Mouse (Mus musculus) MEL (cell line): ENCODE data around the gene Cpt1c. TPM values are rescaled to one million over a fixed set of nuclear protein-coding genes. Genes with fewer than 3 reads are reported as not detected.
A peak's percentile ranks its signal among the peaks of the same experiment; 100 is the strongest.

Experiments
- DNase-seq: peaks from one replicate; pipeline ENCODE4 v3.0.0; 2011; ENCODE audit warnings: low read depth, low spot score
- H3K27ac ChIP-seq: 2 replicates; pipeline ENCODE4 v1.5.1; 2012; ENCODE audit warnings: low read depth, mild to moderate bottlenecking, control low read depth, low read length, moderate library complexity; ENCODE audit not compliant: control insufficient read depth
- H3K27me3 ChIP-seq, 2 experiments: fragments of 150-350 bp in 1 of 2; sonication (generic) in 1 of 2; 2 replicates each; pipeline ENCODE4 v1.6.1; 2012; ENCODE audit warnings: low read length in 2 of 2, mild to moderate bottlenecking in 2 of 2, improper control_type of control experiment in 1 of 2, moderate library complexity in 1 of 2; ENCODE audit not compliant: insufficient read depth in 2 of 2, control insufficient read depth in 1 of 2
- H3K36me3 ChIP-seq, 2 experiments: 2 replicates each; pipeline ENCODE4 v1.6.1; 2012 to 2014; ENCODE audit warnings: low read length in 2 of 2, improper control_type of control experiment in 1 of 2, inconsistent platforms in 1 of 2, mild to moderate bottlenecking in 1 of 2; ENCODE audit not compliant: insufficient read depth in 2 of 2, control insufficient read depth in 1 of 2
- H3K4me1 ChIP-seq, 2 experiments: fragments of 150-350 bp in 1 of 2; sonication (generic) in 1 of 2; 2 replicates each; pipeline ENCODE4 v1.6.1; 2012; ENCODE audit warnings: low read length in 2 of 2, improper control_type of control experiment in 1 of 2, mild to moderate bottlenecking in 1 of 2; ENCODE audit not compliant: insufficient read depth in 2 of 2, control insufficient read depth in 1 of 2
- H3K4me3 ChIP-seq, 2 experiments: fragments of 150-350 bp in 1 of 2; sonication (generic) in 1 of 2; 2 replicates each; pipeline ENCODE4 v1.5.1; 2012; ENCODE audit warnings: low read depth in 2 of 2, low read length in 2 of 2, mild to moderate bottlenecking in 2 of 2, moderate library complexity in 2 of 2, control low read depth in 1 of 2, improper control_type of control experiment in 1 of 2; ENCODE audit not compliant: control insufficient read depth in 1 of 2, insufficient read depth in 1 of 2
- H3K79me2 ChIP-seq: 2 replicates; pipeline ENCODE4 v1.6.1; 2012; ENCODE audit warnings: mild to moderate bottlenecking, low read length, moderate library complexity; ENCODE audit not compliant: control insufficient read depth, poor library complexity, insufficient read depth
- H3K9ac ChIP-seq: 2 replicates; pipeline ENCODE4 v1.6.1; 2012; ENCODE audit warnings: low read depth, mild to moderate bottlenecking, control low read depth, low read length, moderate library complexity; ENCODE audit not compliant: control insufficient read depth, poor library complexity, severe bottlenecking
- H3K9me3 ChIP-seq: fragments of 150-350 bp; sonication (generic); replicated peaks from 2 replicates; pipeline ENCODE4 v1.6.1; 2012; ENCODE audit warnings: mild to moderate bottlenecking, low read length, improper control_type of control experiment, moderate library complexity; ENCODE audit not compliant: insufficient read depth
- BHLHE40 ChIP-seq: IDR thresholded peaks from 2 replicates; pipeline ENCODE4 v1.6.1; 2012; ENCODE audit warnings: low read depth, mild to moderate bottlenecking, inconsistent platforms, low read length, improper control_type of control experiment, borderline replicate concordance
- CHD2 ChIP-seq: IDR thresholded peaks from 2 replicates; pipeline ENCODE4 v1.6.1; 2011; ENCODE audit warnings: low read length, improper control_type of control experiment
- CTCF ChIP-seq, 3 experiments: IDR thresholded peaks in 2 of 3; conservative IDR thresholded peaks in 1 of 3; 2 replicates each; pipeline ENCODE4 v1.5.1; 2011 to 2012; ENCODE audit warnings: low read length in 3 of 3, low read depth in 2 of 3, mild to moderate bottlenecking in 2 of 3, improper control_type of control experiment in 1 of 3, inconsistent platforms in 1 of 3, mixed read lengths in 1 of 3, moderate library complexity in 1 of 3; ENCODE audit not compliant: control insufficient read depth in 1 of 3, insufficient read depth in 1 of 3, poor library complexity in 1 of 3, severe bottlenecking in 1 of 3
- ELF1 ChIP-seq: IDR thresholded peaks from 2 replicates; pipeline ENCODE4 v1.6.1; 2014; ENCODE audit warnings: low read depth, mild to moderate bottlenecking, inconsistent platforms, low read length, improper control_type of control experiment, moderate library complexity
- ETS1 ChIP-seq: IDR thresholded peaks from 2 replicates; pipeline ENCODE4 v1.6.1; 2012; ENCODE audit warnings: low read depth, mild to moderate bottlenecking, inconsistent platforms, low read length, improper control_type of control experiment, moderate library complexity
- GABPA ChIP-seq: IDR thresholded peaks from 2 replicates; pipeline ENCODE4 v1.6.1; 2012; ENCODE audit warnings: low read depth, mild to moderate bottlenecking, inconsistent platforms, low read length, improper control_type of control experiment, moderate library complexity
- HCFC1 ChIP-seq: IDR thresholded peaks from 2 replicates; pipeline ENCODE4 v1.6.1; 2012; ENCODE audit warnings: low read depth, mild to moderate bottlenecking, inconsistent platforms, low read length, improper control_type of control experiment, moderate library complexity
- MAX ChIP-seq: IDR thresholded peaks from 2 replicates; pipeline ENCODE4 v1.6.1; 2011; ENCODE audit warnings: low read length, improper control_type of control experiment
- MEF2A ChIP-seq: IDR thresholded peaks from 2 replicates; pipeline ENCODE4 v1.6.1; 2014; ENCODE audit warnings: low read depth, mild to moderate bottlenecking, inconsistent platforms, low read length, improper control_type of control experiment; ENCODE audit not compliant: poor library complexity, insufficient replicate concordance, severe bottlenecking; ENCODE audit errors: extremely low read depth
- MXI1 ChIP-seq: IDR thresholded peaks from 2 replicates; pipeline ENCODE4 v1.6.1; 2011; ENCODE audit warnings: mild to moderate bottlenecking, low read depth, low read length, improper control_type of control experiment
- MYB ChIP-seq: IDR thresholded peaks from 2 replicates; pipeline ENCODE4 v1.6.1; 2011; ENCODE audit warnings: mild to moderate bottlenecking, low read depth, low read length, improper control_type of control experiment
- MYC ChIP-seq: IDR thresholded peaks from 2 replicates; pipeline ENCODE4 v1.6.1; 2011; ENCODE audit warnings: low read depth, mild to moderate bottlenecking, low read length, improper control_type of control experiment, moderate library complexity
- NELFE ChIP-seq: IDR thresholded peaks from 2 replicates; pipeline ENCODE4 v1.6.1; 2011; ENCODE audit warnings: low read depth, low read length, improper control_type of control experiment
- NRF1 ChIP-seq: IDR thresholded peaks from 2 replicates; pipeline ENCODE4 v1.6.1; 2014; ENCODE audit warnings: low read depth, mild to moderate bottlenecking, inconsistent platforms, low read length, improper control_type of control experiment, moderate library complexity; ENCODE audit not compliant: poor library complexity, insufficient read depth, severe bottlenecking
- POLR2A ChIP-seq, 2 experiments: IDR thresholded peaks; 2 replicates each; pipeline ENCODE4 v1.6.1; 2011 to 2012; ENCODE audit warnings: low read length in 2 of 2, mild to moderate bottlenecking in 2 of 2, control low read depth in 1 of 2, improper control_type of control experiment in 1 of 2, low read depth in 1 of 2, moderate library complexity in 1 of 2; ENCODE audit not compliant: control insufficient read depth in 1 of 2, insufficient read depth in 1 of 2, poor library complexity in 1 of 2
- POLR2AphosphoS2 ChIP-seq: IDR thresholded peaks from 2 replicates; pipeline ENCODE4 v1.6.1; 2011; ENCODE audit warnings: low read length, improper control_type of control experiment
- RAD21 ChIP-seq: IDR thresholded peaks from 2 replicates; pipeline ENCODE4 v1.6.1; 2011; ENCODE audit warnings: mild to moderate bottlenecking, low read depth, low read length, improper control_type of control experiment
- RCOR1 ChIP-seq: IDR thresholded peaks from 2 replicates; pipeline ENCODE4 v1.6.1; 2012; ENCODE audit warnings: low read depth, mild to moderate bottlenecking, inconsistent platforms, low read length, improper control_type of control experiment
- SIN3A ChIP-seq: IDR thresholded peaks from 2 replicates; pipeline ENCODE4 v1.6.1; 2012; ENCODE audit warnings: low read length, improper control_type of control experiment, inconsistent platforms
- SMC3 ChIP-seq: IDR thresholded peaks from 2 replicates; pipeline ENCODE4 v1.6.1; 2011; ENCODE audit warnings: low read depth, low read length, improper control_type of control experiment
- TAL1 ChIP-seq: IDR thresholded peaks from 2 replicates; pipeline ENCODE4 v1.6.1; 2012; ENCODE audit warnings: mild to moderate bottlenecking, inconsistent platforms, low read length, moderate library complexity, mixed read lengths
- TBP ChIP-seq: IDR thresholded peaks from 2 replicates; pipeline ENCODE4 v1.8.0; 2011; ENCODE audit warnings: low read depth, low read length, improper control_type of control experiment
- USF1 ChIP-seq: IDR thresholded peaks from 2 replicates; pipeline ENCODE4 v1.6.1; 2014; ENCODE audit warnings: low read depth, mild to moderate bottlenecking, inconsistent platforms, low read length, improper control_type of control experiment, moderate library complexity
- ZC3H11A ChIP-seq: IDR thresholded peaks from 2 replicates; pipeline ENCODE4 v1.6.1; 2012; ENCODE audit warnings: low read depth, mild to moderate bottlenecking, inconsistent platforms, low read length, improper control_type of control experiment
- ZKSCAN1 ChIP-seq: IDR thresholded peaks from 2 replicates; pipeline ENCODE4 v1.6.1; 2012; ENCODE audit warnings: low read depth, mild to moderate bottlenecking, inconsistent platforms, low read length, improper control_type of control experiment, moderate library complexity
- polyA plus RNA-seq, 2 experiments: library from polyadenylated mRNA; stranded (reverse) in 1 of 2; unstranded in 1 of 2; fragments of >175 nt in 1 of 2; fragments of >200 nt in 1 of 2; gene quantifications; 2 replicates each; pipeline versions ENCODE4 v1.2.1 to v1.2.4; 2012; ENCODE audit warnings: low replicate concordance in 2 of 2, low read depth in 1 of 2; ENCODE audit not compliant: insufficient read length in 2 of 2, insufficient read depth in 1 of 2, missing spikeins in 1 of 2
- total RNA-seq: library from RNA; depleted of rRNA; stranded (reverse); fragments of 300-350 nt; gene quantifications from 2 replicates; pipeline ENCODE4 v1.2.3, GENCODE M21; 2012

Cpt1c gene
- total and polyA plus RNA-seq, 3 experiments = 0.35 to 0.81 TPM; not detected in 1

DNA sequence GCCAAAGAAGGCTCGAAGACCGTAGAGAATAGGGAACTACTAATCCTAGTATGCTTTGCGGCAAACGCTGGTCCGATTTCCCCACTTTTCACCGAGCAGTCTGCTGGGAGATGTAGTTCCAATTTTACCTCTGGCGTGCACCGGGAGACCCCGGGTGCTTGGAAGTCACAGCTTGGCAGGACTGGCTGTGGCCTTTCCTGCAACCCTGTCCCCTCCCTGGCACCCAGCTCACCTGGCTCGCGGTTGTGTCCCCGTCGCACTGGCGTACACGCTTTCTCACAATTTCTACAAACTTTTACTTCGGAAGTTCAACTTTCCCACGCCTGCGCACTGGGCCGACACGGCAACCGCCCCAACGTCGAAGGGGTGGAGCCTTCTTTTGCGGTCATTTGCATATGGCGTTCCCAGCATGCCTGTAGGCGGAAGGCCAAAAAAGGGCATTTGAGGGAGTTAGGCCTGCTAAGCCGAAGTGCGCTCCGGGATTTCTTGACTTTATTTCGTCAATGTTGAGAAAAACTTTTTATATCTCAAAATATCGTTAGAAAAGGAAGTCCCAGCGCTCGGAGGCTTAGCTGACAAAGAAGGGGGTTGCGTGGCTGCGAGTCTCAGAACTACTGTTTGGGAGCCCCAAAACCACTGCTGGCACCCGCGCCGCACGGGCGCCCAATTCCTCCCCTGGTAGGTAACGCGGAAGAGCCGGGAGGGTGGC is 22.7 kb upstream of the Cpt1c start, which contains the start of gene Irf3 (continued):
- TF ChIP-seq RCOR1 = no peak
- TF ChIP-seq SMC3 = no peak
- no peak for TF ChIP-seq GABPA

DNA sequence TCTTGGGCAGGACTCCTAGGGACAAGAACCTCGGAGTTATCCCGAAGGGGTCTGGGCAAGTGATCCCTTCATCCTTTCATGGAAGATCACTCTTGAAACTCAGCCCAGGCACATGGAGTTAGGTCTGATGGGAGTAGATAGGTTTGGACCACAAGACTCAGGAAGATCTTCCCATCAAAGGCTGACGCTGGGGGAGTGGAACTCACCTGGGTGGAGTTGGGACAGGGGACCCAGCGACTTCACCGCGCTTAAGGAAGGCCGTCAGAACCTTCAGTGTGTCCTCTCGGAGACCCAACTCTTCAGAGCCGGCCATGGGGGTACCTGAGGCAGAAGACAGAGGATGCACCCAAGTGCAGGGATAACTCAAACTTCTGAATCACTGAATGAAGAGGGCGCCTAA is 22.0 kb upstream of the Cpt1c start:
- DNase-seq = no peak
- no peak for TF ChIP-seq RAD21
- no peak for TF ChIP-seq CTCF (IDR thresholded peaks at IDR 0.05 in 2 of 3, conservative IDR thresholded peaks at IDR 0.05 in 1 of 3; ENCODE audit: control insufficient read depth in 1 of 3, insufficient read depth in 1 of 3, low read depth in 2 of 3, low read length in 3 of 3, poor library complexity in 1 of 3, severe bottlenecking in 1 of 3)
- no peak for TF ChIP-seq RCOR1
- no peak for TF ChIP-seq NELFE
- TF ChIP-seq TBP = no peak
- TF ChIP-seq POLR2A (IDR thresholded peaks at IDR 0.05; ENCODE audit: control insufficient read depth in 1 of 2, insufficient read depth in 1 of 2, low read depth in 1 of 2, low read length in 2 of 2, poor library complexity in 1 of 2) = no peak
- TF ChIP-seq MAX = no peak
- TF ChIP-seq POLR2AphosphoS2 = no peak
- TF ChIP-seq BHLHE40 = no peak
- no peak for TF ChIP-seq ELF1
- TF ChIP-seq TAL1 = no peak
- no peak for TF ChIP-seq ETS1
- Histone ChIP-seq H3K79me2 (peaks cover 22% of the 10 kb centered on the region), H3K9ac (peak overlapping the region; percentile 87), H3K27ac (peak overlapping the region; percentile 46), H3K4me3 (peak overlapping the region; percentile 64 to 79), H3K4me1 (no peaks in the 10 kb centered on the region), H3K27me3 (no peaks in the 10 kb centered on the region), H3K9me3 (no peaks in the 10 kb centered on the region), H3K36me3 (peaks cover 0 to 9% of the 10 kb centered on the region in 2 experiments; a peak in 1 of 4 replicates)

DNA sequence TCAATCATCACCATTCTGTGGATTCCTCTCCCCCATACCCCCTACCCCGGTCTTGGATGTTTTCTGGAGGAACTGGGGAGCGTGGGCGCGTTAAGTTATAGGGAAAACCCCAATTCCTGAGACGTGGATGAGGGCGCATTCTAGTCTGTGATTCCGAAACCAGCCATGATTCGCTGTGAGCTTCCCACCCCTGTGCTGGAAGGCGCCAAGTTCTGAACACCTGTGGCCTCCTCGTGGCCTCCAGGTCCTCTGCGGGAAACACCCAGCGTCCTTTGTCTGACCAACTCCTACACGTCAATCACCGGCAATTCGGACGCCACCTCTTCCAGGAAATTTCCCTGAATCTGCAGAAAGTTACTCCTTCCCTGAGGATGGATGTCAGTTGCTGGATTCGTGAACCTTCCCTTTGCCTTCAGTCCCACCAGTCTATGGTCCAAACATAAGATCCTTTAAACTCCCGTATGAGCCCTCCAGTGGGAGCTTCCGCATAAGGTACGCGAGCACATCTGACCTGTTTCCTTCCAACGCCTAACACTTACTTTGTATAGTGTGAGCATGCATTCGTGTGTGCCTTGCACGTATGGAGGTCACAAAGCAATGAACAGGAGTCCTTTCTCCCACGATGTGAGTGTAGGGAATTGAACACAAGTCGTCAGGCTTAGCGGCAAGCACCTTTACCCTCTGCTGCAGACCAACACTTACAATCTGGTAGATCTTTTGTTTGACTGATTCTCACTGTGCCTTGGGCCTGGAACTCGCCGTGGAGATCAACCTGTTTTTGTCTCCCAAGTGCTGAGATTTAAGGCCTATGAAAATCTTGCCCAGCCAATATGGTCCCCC is 12.4 kb upstream of the Cpt1c start:
- DNase-seq = peak; percentile 83
- Histone ChIP-seq H3K79me2 (peaks cover 40% of the 10 kb centered on the region), H3K4me3 (peak overlapping the region; percentile 61 to 76), H3K9me3 (no peaks in the 10 kb centered on the region), H3K27ac (peak overlapping the region; percentile 83), H3K36me3 (peaks cover 2 to 10% of the 10 kb centered on the region in 2 experiments), H3K27me3 (no peaks in the 10 kb centered on the region), H3K4me1 (peaks cover 0 to 11% of the 10 kb centered on the region in 2 experiments; a peak in 3 of 4 replicates), H3K9ac (peak overlapping the region; percentile 84)
- TF ChIP-seq NRF1 = no peak
- no peak for TF ChIP-seq MEF2A
- peak; percentile 86 for TF ChIP-seq SIN3A
- TF ChIP-seq MXI1 = peak; percentile 86
- TF ChIP-seq ZC3H11A = no peak
- TF ChIP-seq RCOR1 = 0 out of 2 replicates have a peak, but pooled peaks have one; percentile 35
- no peak for TF ChIP-seq SMC3
- no peak for TF ChIP-seq BHLHE40
- peak; percentile 92 for TF ChIP-seq MYC
- TF ChIP-seq POLR2AphosphoS2 = peak; percentile 75
- no peak for TF ChIP-seq ZKSCAN1
- TF ChIP-seq HCFC1 = no peak
- TF ChIP-seq NELFE = peak; percentile 85
- no peak for TF ChIP-seq CHD2
- TF ChIP-seq TBP = peak; percentile 81; the same call in 1 of the 2 replicates
- no peak for TF ChIP-seq MYB
- no peak for TF ChIP-seq CTCF (IDR thresholded peaks at IDR 0.05 in 2 of 3, conservative IDR thresholded peaks at IDR 0.05 in 1 of 3; ENCODE audit: control insufficient read depth in 1 of 3, insufficient read depth in 1 of 3, low read depth in 2 of 3, low read length in 3 of 3, poor library complexity in 1 of 3, severe bottlenecking in 1 of 3)
- TF ChIP-seq USF1 = 0 out of 2 replicates have a peak, but pooled peaks have one; percentile 4
- TF ChIP-seq ELF1 = peak; percentile 59
